Mouse (Mus musculus): ENCODE measurements at regions not wholly inside any gene's neighbourhood (a gene's known extent, or its start where the extent isn't known, plus 50 kb on each side); places are given as distances from the start of the nearest gene placed in this dataset.

- 63% methylated on average over 1 of the region's 1 CpGs for WGBS
- Histone ChIP-seq H3K4me3 (no peak overlapping the region), H3K27me3 (ENCODE audit: low read depth, poor library complexity, severe bottlenecking) (no peaks in the 10 kb centered on the region), H3K4me1 (no peaks in the 10 kb centered on the region), H3K9me3 (replicated peaks) (no peaks in the 10 kb centered on the region), H3K36me3 (no peaks in the 10 kb centered on the region), H3K27ac (replicated peaks) (no peak overlapping the region)
- DNase-seq (ENCODE audit: low spot score): no peak
Observed at GRCm38 (mm10) chr3:125155319-125155718, 248.6 kb upstream of the Ndst4 start.

GRCm38 (mm10) chr3:125159763-125160162, 244.1 kb upstream of the Ndst4 start:
- 87% methylated on average over 5 of the region's 5 CpGs for WGBS
- no peak for DNase-seq (ENCODE audit: low spot score)
- no peaks in the 10 kb centered on the region for H3K9me3 ChIP-seq (replicated peaks)
- H3K4me3 ChIP-seq: no peak overlapping the region
- no peaks in the 10 kb centered on the region for H3K27me3 ChIP-seq (ENCODE audit: low read depth, poor library complexity, severe bottlenecking)
- no peak overlapping the region for H3K27ac ChIP-seq (replicated peaks)
- no peaks in the 10 kb centered on the region for H3K36me3 ChIP-seq
- H3K4me1 ChIP-seq: no peaks in the 10 kb centered on the region

GRCm38 (mm10) chr3:125190571-125190970, 213.3 kb upstream of the Ndst4 start:
- no peak for DNase-seq (ENCODE audit: low spot score)
- Histone ChIP-seq H3K27ac (replicated peaks) (no peak overlapping the region), H3K4me3 (no peak overlapping the region), H3K4me1 (no peaks in the 10 kb centered on the region), H3K36me3 (no peaks in the 10 kb centered on the region), H3K9me3 (replicated peaks) (no peaks in the 10 kb centered on the region), H3K27me3 (ENCODE audit: low read depth, poor library complexity, severe bottlenecking) (no peaks in the 10 kb centered on the region)

GRCm38 (mm10) chr3:125220913-125221312, 183.0 kb upstream of the Ndst4 start:
- no peaks in the 10 kb centered on the region for H3K9me3 ChIP-seq (replicated peaks)
- H3K27me3 ChIP-seq (ENCODE audit: low read depth, poor library complexity, severe bottlenecking): no peaks in the 10 kb centered on the region
- no peak overlapping the region for H3K27ac ChIP-seq (replicated peaks)
- DNase-seq (ENCODE audit: low spot score): no peak
- 93% methylated on average over 2 of the region's 2 CpGs for WGBS
- no peaks in the 10 kb centered on the region for H3K36me3 ChIP-seq
- no peak overlapping the region for H3K4me3 ChIP-seq
- no peaks in the 10 kb centered on the region for H3K4me1 ChIP-seq

- 87% methylated on average over 3 of the region's 3 CpGs for WGBS
- Histone ChIP-seq H3K4me1 (no peaks in the 10 kb centered on the region), H3K4me3 (no peak overlapping the region), H3K27me3 (ENCODE audit: low read depth, poor library complexity, severe bottlenecking) (no peaks in the 10 kb centered on the region), H3K36me3 (no peaks in the 10 kb centered on the region), H3K9me3 (replicated peaks) (no peaks in the 10 kb centered on the region), H3K27ac (replicated peaks) (no peak overlapping the region)
- DNase-seq (ENCODE audit: low spot score): no peak
Observed at GRCm38 (mm10) chr3:125251124-125251523, 152.8 kb upstream of the Ndst4 start.

GRCm38 (mm10) chr3:125260909-125261308, 143.0 kb upstream of the Ndst4 start:
- Histone ChIP-seq H3K36me3 (no peaks in the 10 kb centered on the region), H3K9me3 (replicated peaks) (no peaks in the 10 kb centered on the region), H3K4me3 (no peak overlapping the region), H3K4me1 (no peaks in the 10 kb centered on the region), H3K27ac (replicated peaks) (no peak overlapping the region), H3K27me3 (ENCODE audit: low read depth, poor library complexity, severe bottlenecking) (no peaks in the 10 kb centered on the region)
- no peak for DNase-seq (ENCODE audit: low spot score)
- WGBS: 85% methylated on average over 2 of the region's 2 CpGs

DNA sequence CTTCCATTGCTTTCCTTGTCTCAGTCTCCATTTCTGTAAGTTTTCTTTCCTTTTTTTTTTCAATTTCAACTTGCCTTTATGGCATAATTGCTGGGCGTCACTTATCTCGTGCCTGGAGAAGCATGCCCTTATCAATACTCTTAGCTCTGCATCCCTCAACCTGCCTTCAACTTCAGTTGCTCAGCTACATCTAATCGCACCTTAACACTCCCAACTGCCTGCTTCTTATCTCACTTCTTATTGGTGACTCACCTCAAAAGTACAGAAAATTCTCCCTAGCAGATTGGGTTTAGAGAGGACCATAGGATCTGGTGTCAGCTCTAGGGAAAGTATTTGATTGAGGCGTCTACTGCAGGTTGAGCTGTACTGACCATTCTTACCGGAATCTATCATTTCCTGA, 133.2 kb upstream of the Ndst4 start:
- no peak for DNase-seq (ENCODE audit: low spot score)
- Histone ChIP-seq H3K27me3 (ENCODE audit: low read depth, poor library complexity, severe bottlenecking) (no peaks in the 10 kb centered on the region), H3K36me3 (no peaks in the 10 kb centered on the region), H3K4me1 (peaks cover 7% of the 10 kb centered on the region; the same call in 1 of the 2 replicates), H3K27ac (replicated peaks) (0 out of 2 replicates have a peak overlapping the region, but pooled peaks have one; percentile 6), H3K4me3 (no peak overlapping the region), H3K9me3 (replicated peaks) (no peaks in the 10 kb centered on the region)
- 79% methylated on average over 5 of the region's 5 CpGs for WGBS

GRCm38 (mm10) chr3:125271215-125271614, 132.7 kb upstream of the Ndst4 start:
- 30% methylated on average over 2 of the region's 2 CpGs for WGBS
- no peak for DNase-seq (ENCODE audit: low spot score)
- no peaks in the 10 kb centered on the region for H3K36me3 ChIP-seq

GRCm38 (mm10) chr3:125278605-125279004, 125.3 kb upstream of the Ndst4 start:
- Histone ChIP-seq H3K27ac (replicated peaks) (no peak overlapping the region), H3K27me3 (ENCODE audit: low read depth, poor library complexity, severe bottlenecking) (no peaks in the 10 kb centered on the region), H3K9me3 (replicated peaks) (no peaks in the 10 kb centered on the region), H3K4me3 (no peak overlapping the region), H3K4me1 (no peaks in the 10 kb centered on the region), H3K36me3 (no peaks in the 10 kb centered on the region)
- DNase-seq (ENCODE audit: low spot score): no peak

More at GRCm38 (mm10) chr3:125271215-125271614, 132.7 kb upstream of the Ndst4 start:
- Histone ChIP-seq H3K9me3 (replicated peaks) (no peaks in the 10 kb centered on the region), H3K27me3 (ENCODE audit: low read depth, poor library complexity, severe bottlenecking) (no peaks in the 10 kb centered on the region), H3K27ac (replicated peaks) (0 out of 2 replicates have a peak overlapping the region, but pooled peaks have one; percentile 6), H3K4me1 (peaks cover 7% of the 10 kb centered on the region; the same call in 1 of the 2 replicates), H3K4me3 (no peak overlapping the region)

- DNase-seq (ENCODE audit: low spot score): no peak
- Histone ChIP-seq H3K4me1 (no peaks in the 10 kb centered on the region), H3K4me3 (no peak overlapping the region), H3K27ac (replicated peaks) (no peak overlapping the region), H3K9me3 (replicated peaks) (no peaks in the 10 kb centered on the region), H3K36me3 (no peaks in the 10 kb centered on the region), H3K27me3 (ENCODE audit: low read depth, poor library complexity, severe bottlenecking) (no peaks in the 10 kb centered on the region)
- 93% methylated on average over 2 of the region's 2 CpGs for WGBS
Observed at GRCm38 (mm10) chr3:125279007-125279406, 124.9 kb upstream of the Ndst4 start.

- H3K4me3 ChIP-seq: no peak overlapping the region
- H3K27ac ChIP-seq (replicated peaks): no peak overlapping the region
- no peaks in the 10 kb centered on the region for H3K9me3 ChIP-seq (replicated peaks)
- DNase-seq (ENCODE audit: low spot score): no peak
- H3K4me1 ChIP-seq: no peaks in the 10 kb centered on the region
- no peaks in the 10 kb centered on the region for H3K27me3 ChIP-seq (ENCODE audit: low read depth, poor library complexity, severe bottlenecking)
- H3K36me3 ChIP-seq: no peaks in the 10 kb centered on the region
Observed at GRCm38 (mm10) chr3:125279610-125280009, 124.3 kb upstream of the Ndst4 start.

- no peak for DNase-seq (ENCODE audit: low spot score)
- no peaks in the 10 kb centered on the region for H3K9me3 ChIP-seq (replicated peaks)
- H3K36me3 ChIP-seq: no peaks in the 10 kb centered on the region
- no peak overlapping the region for H3K4me3 ChIP-seq
- WGBS: 84% methylated on average over 1 of the region's 1 CpGs
- H3K27ac ChIP-seq (replicated peaks): no peak overlapping the region
- no peaks in the 10 kb centered on the region for H3K27me3 ChIP-seq (ENCODE audit: low read depth, poor library complexity, severe bottlenecking)
- peaks cover 6% of the 10 kb centered on the region; the same call in 1 of the 2 replicates for H3K4me1 ChIP-seq
Observed at GRCm38 (mm10) chr3:125288598-125288997, 115.3 kb upstream of the Ndst4 start.

DNA sequence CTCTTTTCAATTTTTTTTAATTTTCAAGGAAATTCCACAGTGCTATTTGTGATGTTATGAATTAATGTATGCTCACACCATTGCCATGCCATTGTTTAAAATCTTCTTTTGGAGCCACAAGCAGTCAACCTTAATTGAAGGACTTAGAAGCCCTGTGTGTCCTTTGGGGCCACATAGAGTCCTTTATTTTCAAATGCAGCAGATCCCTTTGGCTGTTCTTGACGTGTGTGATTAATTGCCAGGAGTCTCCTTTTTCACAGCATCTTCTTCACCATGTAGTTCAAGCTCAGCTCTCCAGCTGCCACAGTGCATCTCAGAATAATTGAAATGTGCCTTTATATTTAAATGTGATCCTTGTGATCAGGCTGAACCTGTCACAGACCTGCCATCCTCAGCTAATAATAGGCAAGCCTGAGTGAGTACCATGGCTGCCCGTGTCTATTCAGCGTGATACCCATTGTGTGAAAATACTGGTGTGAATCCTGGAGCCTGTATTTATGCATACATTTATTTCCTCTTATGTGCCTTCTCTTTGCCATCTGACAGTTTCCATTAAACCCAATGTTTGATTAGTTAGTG, 114.4 kb upstream of the Ndst4 start:
- no peaks in the 10 kb centered on the region for H3K9me3 ChIP-seq (replicated peaks)
- WGBS: 61% methylated on average over 3 of the region's 3 CpGs
- H3K27me3 ChIP-seq (ENCODE audit: low read depth, poor library complexity, severe bottlenecking): no peaks in the 10 kb centered on the region
- no peak overlapping the region for H3K4me3 ChIP-seq
- no peaks in the 10 kb centered on the region for H3K36me3 ChIP-seq
- H3K4me1 ChIP-seq: peaks cover 6% of the 10 kb centered on the region; the same call in 1 of the 2 replicates
- no peak for DNase-seq (ENCODE audit: low spot score)
- H3K27ac ChIP-seq (replicated peaks): no peak overlapping the region

DNA sequence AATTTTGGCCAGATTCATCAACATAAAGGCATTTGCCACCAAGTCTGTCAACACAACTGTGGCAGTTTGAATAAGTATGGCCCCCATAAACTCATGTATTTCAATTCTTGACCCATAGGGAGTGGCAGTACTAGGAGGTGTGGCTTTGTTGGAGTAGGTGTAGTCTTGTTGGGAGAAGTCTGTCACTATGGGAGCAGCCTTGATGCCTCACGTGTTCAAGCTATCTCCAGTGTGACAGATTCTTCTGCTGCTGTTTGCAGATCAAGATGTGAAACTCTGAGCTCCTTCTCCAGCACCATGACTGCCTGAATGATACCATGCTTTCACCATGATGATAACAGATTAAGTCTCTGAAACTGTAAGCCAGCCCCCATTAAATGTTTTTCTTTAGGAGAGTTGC, 97.2 kb upstream of the Ndst4 start:
- no peak overlapping the region for H3K27ac ChIP-seq (replicated peaks)
- H3K36me3 ChIP-seq: no peaks in the 10 kb centered on the region
- no peaks in the 10 kb centered on the region for H3K4me1 ChIP-seq
- DNase-seq (ENCODE audit: low spot score): no peak
- H3K4me3 ChIP-seq: no peak overlapping the region
- H3K9me3 ChIP-seq (replicated peaks): no peaks in the 10 kb centered on the region
- WGBS: 86% methylated on average over 1 of the region's 1 CpGs
- no peaks in the 10 kb centered on the region for H3K27me3 ChIP-seq (ENCODE audit: low read depth, poor library complexity, severe bottlenecking)

All from midbrain, embryonic 10.5 days (tissue).